Mouse (Mus musculus) C2C12 (cell line): ENCODE data around the gene S100a11.

ENCODE experiments used
- CEBPB ChIP-seq: IDR thresholded peaks from one replicate; pipeline ENCODE4 v1.6.1; 2011; ENCODE audit warnings: low read depth, mild to moderate bottlenecking, control low read depth, moderate library complexity
- CTCF ChIP-seq: IDR thresholded peaks from one replicate; pipeline ENCODE4 v1.5.1; 2011; ENCODE audit not compliant: control insufficient read depth, insufficient read depth, insufficient read length
- FOSL1 ChIP-seq: IDR thresholded peaks from one replicate; pipeline ENCODE4 v1.8.0; 2011; ENCODE audit warnings: mild to moderate bottlenecking, low read length; ENCODE audit not compliant: poor library complexity, insufficient read depth, severe bottlenecking
- MYOG ChIP-seq: IDR thresholded peaks from one replicate; pipeline ENCODE4 v1.6.1; 2011; ENCODE audit not compliant: control insufficient read depth, insufficient read length; ENCODE audit errors: extremely low read depth
- USF1 ChIP-seq: IDR thresholded peaks from one replicate; pipeline ENCODE4 v1.6.1; 2011; ENCODE audit warnings: low read depth, mild to moderate bottlenecking, control low read depth, moderate library complexity

GRCm38 (mm10) chr3:93554981-93555877 lies 34.9 kb downstream of the S100a11 start, which contains the start of gene S100a10:
- no peak for TF ChIP-seq CTCF
- TF ChIP-seq FOSL1 = no peak
- no peak for TF ChIP-seq CEBPB
- TF ChIP-seq MYOG = no peak
- TF ChIP-seq USF1 = no peak
